Mouse (Mus musculus): Measurements from ENCODE around the gene Gm10271.

The Gm10271 gene

DNA sequence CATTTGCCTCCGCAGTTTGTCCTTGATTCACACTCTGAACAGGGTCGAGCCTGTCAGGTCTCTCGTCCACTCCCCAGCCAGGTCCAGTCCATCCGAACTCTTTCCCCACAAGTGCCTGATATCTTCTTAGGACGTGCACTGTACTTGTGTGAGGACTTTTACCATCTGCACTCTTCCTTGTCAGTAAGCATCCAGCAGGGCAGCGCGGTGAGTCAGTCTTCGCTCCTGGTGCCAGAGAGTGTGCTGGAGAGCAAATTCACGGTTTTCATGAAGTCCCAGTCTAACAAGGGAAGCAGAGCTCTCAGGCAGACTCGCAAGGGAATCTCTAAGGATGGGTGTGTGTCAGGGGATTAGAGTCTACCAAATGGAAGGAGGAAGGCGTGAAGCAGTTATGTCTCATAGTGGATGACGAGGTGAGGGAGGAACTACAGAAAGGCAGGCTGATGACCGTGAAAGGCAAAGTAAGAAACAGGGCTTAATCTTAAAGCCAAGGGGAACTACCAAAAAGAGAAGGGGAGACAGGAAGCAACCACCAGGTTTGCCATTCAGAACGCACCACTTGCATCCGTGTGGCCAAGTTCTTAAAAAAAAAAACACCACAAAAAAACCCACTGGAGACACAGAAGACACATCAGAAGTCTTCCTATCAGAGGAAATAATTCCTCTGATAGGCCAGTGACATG is 40.8 kb downstream of the Gm10271 start:
- no peak for DNase-seq

DNA sequence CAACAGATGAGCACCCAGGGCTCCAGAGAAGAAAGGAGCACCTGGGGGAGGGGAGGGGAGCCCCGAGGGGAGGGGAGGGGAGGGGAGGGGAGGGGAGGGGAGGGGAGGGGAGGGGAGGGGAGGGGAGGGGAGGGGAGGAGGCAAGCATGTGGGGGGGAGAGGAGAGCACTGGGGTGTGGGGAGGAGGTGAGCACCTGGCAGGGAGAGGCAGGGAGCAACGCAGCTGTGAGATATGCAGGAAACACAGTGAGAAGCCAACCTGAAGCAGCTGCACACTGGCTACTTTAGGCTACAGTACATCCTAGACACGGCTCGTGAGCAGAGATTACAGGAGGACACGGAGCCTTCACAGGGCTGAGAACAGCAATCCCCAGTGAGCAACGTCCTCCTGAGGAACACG is 41.5 kb downstream of the Gm10271 start:
- DNase-seq = no peak

DNA sequence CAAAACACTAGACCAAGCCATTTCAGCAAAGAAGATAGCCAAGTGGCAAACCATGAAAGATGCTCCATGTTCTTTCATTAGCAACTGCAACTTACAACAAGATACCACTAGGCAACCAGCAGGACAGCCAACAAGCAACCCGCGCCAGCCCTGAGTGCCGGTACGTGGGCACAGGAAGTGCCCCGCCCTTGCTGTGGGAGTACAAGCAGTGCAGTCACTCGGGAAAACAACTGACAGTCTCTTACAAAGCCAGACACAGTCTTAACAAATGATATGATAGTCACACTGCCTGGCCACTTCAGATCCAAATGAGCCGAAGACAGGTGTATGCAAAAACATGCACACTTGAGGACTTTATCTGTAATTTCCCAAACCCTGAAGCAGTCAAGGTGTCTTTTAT is 41.9 kb downstream of the Gm10271 start:
- DNase-seq = peak; percentile 75

- no peak for DNase-seq
Measured at GRCm38 (mm10) chr10:116928826-116929225, 43.6 kb downstream of the Gm10271 start.

- no peak for DNase-seq
Measured at GRCm38 (mm10) chr10:116926428-116927113, 45.8 kb downstream of the Gm10271 start.

- no peak for DNase-seq
Measured at GRCm38 (mm10) chr10:116923651-116924495, 48.5 kb downstream of the Gm10271 start.

DNA sequence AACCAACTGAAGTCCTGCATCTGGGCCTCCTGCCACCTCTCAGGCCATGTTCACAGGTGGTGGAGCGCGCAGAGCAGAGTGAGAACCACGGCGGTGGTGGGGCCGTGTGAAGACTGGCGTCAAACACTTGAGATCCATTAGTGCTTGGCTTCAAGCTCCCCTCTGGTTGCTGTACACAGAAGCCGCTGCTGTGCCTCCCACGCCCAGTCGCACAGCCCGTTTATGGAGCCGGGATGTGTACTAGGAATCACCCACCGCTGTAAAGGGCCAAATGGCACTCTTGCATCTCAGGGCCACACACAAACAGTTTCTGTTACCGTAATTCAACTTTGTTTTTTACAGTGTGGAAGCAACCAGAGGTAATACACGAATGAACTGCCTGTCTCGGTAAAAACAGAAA is 50.2 kb downstream of the Gm10271 start:
- no peak for DNase-seq

- DNase-seq = no peak
Measured at GRCm38 (mm10) chr10:116921416-116921815, 51.0 kb downstream of the Gm10271 start.

DNA sequence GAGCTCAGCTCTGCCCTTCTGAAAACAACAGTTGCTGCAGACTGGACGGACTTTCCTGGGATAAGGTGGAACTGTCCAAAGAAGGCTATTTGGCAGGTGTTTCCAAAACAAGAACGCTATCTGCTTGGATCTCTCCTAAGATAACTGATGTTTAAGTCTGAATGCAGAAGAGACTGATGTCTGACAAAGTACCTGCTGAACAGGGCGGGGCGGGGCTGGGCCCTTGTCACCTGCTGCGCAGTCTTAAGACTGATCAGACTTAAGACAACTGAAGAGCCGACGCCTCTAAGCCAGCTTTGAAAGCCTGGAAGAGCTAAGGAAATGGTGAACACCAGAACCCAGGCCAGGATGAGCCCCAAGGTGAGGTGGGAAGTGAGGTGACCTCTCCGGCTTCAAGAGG is 51.8 kb downstream of the Gm10271 start:
- no peak for DNase-seq

DNA sequence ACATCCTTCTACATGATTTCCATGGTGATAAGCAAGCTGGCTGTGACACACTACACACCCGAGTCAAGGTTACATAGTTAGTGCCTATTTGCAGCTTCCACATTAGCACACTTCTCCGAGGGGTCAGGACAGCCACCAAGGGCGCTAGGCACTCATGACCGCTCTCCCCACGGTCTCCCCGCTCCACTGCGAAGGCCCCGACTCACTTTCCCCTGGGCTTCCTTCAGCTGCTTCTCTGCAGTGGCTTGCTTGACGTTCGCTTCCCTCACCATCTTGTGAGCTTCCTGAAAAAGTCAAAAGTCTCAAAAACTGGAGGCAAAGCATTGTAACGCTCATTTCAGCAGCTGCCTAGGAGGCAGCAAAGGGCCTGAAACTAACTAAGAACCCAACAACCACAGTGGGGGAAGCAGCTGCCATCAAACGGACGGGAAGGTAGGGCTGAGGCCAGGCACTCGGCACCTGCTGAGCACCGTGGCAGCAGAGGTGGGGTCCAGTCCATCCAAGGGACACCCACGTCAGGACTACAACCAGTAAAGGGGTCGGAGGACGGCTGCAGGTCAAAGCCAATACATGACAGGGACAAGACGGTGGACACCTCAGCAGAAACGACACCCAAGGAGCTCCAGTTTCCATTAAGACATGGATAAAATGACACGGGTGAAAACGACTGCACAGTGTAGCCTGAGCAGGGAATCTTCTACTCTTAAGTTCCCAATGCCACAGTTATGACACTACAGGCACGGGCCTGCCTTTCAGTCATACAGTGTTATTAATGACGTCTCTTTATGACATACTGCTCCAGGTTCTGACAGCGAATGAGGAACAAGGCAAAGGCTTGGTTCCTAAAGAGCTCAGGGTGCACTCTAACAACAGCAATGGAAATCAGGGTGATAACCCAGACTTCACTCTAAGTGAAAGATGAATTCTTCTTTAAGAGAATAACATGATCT is 52.8 kb downstream of the Gm10271 start:
- no peak for DNase-seq

GRCm38 (mm10) chr10:116916581-116916980 is 55.8 kb downstream of the Gm10271 start:
- DNase-seq = no peak

GRCm38 (mm10) chr10:116915286-116915685 is 57.1 kb downstream of the Gm10271 start:
- no peak for DNase-seq

- DNase-seq = no peak
Measured at GRCm38 (mm10) chr10:116914586-116914985, 57.8 kb downstream of the Gm10271 start.

DNA sequence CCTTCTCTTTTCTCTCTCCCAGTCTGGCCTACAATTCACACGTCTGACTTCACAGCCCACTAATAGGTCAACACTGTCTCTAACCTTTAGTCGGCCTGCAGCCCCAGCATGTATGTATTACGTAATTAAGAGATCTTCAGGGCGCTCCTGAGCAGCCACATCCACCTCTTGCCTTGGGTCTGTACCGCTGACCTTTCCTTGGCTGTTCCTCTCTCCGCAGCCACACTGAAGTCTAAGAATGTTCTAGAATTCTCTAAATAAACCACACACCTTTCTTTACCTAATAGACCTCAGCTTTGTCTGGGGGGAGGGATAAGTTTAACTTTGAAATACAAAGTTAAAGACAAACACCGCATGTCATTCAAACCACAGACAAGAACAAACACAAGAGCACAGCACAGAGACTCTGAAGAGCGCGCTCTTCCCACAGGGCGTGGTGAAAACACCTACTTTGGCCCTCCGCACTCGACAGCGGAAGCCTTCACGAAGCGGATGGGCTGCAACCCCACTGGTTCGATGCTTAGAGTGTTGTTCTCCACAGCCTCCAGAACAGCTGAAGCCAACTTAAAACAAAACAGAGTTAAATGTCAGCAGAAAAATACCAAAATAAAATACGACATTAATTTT is 58.6 kb downstream of the Gm10271 start:
- peak; percentile 15 for DNase-seq

DNA sequence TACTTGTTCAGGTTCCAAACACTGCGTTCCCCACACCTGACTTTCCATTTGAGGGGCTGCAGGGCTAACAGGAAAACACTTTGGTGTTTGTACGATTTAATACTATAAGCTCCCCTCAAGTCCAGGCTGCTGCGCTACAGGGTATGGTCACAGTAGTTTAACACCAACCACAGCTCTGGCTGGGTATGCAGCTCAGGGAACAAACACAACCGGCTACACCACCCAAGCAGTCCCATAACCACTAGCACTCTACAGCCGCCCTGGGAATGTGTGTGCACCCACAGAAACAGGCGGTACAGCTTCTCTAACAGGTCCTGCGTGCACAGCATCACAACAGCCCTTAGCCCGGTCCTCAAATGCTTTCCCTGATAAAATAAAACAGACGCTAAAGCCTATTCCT is 59.6 kb downstream of the Gm10271 start:
- no peak for DNase-seq

- no peak for DNase-seq
Measured at GRCm38 (mm10) chr10:116908901-116909642, 63.3 kb downstream of the Gm10271 start.

Data from lung, postnatal 36 days (tissue).